Mouse (Mus musculus) lung, postnatal 0 days (tissue): ENCODE data around the gene Apbb1.

Experiments
- CTCF ChIP-seq: IDR thresholded peaks from 2 replicates; pipeline ENCODE4 v1.5.1; 2016; ENCODE audit warnings: antibody characterized with exemption, mild to moderate bottlenecking
- EP300 ChIP-seq: IDR thresholded peaks from 2 replicates; pipeline ENCODE4 v1.6.1; 2016; ENCODE audit warnings: antibody characterized with exemption, mild to moderate bottlenecking, control low read depth

- TF ChIP-seq EP300 (no peak), CTCF (no peak)
Measured at GRCm38 (mm10) chr7:105524222-105524621, 57.2 kb downstream of the Apbb1 start.
